Mouse (Mus musculus): Measurements from ENCODE around the gene Baz2b. TPM values are rescaled to one million over a fixed set of nuclear protein-coding genes. Genes with fewer than 3 reads are reported as not detected.

The Baz2b gene
- total RNA-seq, 2 experiments from 2014 or later: 29.5 to 35.1 TPM

DNA sequence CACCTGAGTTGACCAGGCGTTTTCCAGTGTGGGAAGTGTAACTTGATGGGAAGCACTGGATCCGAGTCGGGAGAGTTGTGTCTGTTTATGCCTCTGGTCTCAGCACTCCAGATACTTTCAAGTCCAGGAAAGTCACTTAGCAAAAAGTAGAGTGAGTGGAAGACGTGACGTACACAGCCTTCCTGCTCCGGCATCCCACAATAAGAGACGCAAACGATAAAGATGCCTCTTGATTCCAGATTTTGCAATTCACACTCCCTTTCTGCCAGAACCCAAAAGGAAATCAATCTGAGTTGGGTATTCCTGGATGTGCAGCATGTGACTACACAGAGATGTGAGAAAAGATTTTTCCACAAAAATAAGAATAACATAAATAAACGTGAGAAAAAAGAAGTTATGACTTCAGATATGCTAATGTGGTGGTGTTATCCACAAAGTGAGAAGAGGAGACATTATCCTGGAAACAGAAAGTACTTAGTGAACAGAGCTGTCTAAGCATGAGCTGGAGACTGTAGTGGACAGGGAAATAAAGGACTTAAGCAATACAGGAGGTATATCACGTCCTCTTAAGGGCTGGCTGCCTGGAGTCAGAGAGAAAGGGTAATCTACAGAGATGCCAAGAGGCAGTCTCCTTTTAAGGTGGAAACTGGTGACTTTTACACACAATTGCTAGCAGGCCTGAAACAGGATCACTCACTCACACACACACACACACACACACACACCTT is 154.7 kb downstream of the Baz2b start:
- DNase-seq (ENCODE audit: low spot score): no peak

DNA sequence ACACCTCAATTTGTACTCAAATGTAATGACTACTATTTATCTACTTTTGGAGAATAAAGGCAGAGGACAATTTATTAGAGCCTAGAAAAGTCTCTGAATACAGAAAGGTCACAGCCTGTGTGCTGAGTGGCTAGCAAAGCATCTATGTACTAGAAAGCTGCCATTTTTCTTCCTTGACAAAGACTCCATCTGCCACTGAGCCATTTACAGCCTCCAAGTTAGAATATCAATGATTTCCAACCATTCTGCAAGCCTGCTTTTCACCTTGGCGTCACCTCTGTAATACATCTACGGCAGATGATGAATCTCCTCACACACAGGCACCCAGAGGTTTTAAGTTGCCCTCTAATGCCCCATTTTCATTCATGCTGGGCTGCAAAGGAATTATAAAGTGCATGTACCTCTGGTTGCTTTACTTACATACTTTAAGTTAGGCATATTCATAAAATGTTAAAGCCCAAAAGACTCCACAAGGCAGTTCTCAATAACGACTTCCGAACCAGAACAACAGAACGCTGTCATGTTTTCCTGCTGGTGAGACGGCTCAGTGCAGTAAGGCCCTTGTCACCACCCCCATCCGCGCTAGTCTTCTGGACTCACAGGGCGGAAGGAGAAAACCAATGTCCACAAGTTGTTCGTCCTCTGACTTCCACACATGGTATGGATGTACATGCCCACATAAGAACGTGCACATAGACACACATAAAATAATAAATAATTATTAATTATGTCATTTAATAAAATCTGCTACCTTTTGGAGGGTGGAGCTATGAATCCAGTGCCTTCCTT is 156.2 kb downstream of the Baz2b start:
- no peak for DNase-seq (ENCODE audit: low spot score)

DNA sequence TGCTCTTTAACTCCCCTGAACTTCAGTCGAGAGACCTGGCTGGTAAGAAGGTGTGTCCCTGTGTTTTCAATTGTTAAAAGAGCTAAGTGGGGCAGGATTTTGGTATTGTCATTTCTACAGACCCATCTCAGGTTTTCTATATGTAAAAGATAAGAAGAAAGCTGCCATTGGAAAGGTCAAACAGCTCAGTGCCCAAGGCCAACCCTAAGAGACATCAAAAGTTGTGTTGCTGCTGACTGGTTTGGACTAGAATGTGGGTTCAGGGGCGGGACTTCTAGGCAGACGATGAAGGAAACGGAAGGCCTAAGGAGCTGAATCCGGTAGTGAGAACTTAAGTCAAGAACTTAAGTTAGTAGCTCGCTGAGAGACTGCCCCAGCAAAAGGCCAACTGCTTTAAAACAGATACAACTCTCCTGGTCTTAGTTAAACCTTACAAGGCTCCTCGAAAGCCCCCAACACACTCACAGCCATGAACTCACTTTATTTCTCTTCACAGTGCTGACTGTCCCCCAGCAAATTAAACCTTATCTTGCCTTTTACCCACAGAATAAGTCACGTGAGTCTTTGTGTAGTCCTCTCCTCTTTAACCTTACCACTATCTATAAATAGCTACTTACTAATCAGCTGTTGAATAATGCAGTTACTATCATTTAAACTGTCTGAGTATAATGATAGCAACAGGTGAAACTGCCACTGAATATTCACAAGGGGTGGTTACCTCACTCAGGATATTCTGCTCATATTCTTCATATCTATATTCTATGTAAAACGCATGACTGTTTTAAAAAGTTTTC is 158.8 kb downstream of the Baz2b start:
- DNase-seq (ENCODE audit: low spot score): no peak

DNA sequence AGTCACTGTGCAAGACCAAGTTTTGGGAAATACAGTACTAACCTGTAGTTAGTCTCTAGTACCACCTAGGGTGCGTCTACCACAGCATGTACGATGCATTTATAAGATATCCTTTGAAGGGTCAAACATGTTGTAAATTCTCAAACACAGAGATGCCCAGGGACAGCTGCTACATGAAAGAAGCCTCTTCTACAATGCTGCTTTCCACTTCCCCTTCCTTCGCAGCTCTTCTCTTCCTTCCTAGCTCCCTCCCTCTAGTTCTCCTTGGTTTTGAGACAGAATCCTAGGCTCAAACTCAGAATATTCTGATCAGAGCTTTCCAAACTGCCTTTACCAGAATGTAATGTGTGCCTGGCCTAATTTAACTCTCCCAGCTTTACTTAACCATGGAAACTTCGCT is 159.8 kb downstream of the Baz2b start:
- DNase-seq (ENCODE audit: low spot score): no peak

DNA sequence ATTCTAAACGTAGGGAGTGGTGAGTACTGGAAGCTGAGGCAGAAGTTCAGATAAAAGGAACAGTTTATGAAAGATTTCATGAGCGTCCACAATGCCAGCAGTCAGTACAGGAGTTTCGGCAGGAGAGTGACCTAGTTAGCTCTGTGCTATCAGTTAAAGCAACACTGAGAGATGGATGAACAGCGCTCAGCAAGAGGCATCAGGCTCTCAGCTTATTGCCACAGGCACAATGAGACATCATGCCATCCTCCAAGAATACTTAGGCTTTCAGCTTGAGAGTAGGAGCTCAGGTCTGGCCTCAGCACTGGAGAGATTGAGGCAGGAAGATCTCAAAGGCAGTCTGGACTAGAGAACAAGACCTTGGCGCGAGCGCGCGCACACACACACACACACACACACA is 160.3 kb downstream of the Baz2b start:
- DNase-seq (ENCODE audit: low spot score): no peak

DNA sequence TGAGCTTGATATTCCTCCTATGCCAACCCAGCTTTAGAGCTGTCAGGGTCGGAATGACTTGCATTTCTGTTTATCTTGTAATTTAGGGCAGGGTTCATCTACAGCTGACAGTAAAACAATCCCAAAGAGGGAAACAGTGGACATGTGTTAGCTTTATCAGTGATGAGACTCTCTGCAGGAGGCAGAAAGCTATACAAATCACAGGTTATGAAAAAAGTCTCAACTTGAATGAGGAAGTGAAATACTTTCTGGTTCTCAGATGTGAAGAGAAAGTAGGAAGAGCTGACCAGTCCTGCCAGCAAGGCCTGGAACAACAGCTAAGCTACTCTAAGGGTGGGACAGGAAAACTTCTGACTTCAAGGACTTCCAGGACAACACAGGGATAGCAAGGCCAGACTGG is 163.6 kb downstream of the Baz2b start:
- DNase-seq (ENCODE audit: low spot score): peak; percentile 9

DNA sequence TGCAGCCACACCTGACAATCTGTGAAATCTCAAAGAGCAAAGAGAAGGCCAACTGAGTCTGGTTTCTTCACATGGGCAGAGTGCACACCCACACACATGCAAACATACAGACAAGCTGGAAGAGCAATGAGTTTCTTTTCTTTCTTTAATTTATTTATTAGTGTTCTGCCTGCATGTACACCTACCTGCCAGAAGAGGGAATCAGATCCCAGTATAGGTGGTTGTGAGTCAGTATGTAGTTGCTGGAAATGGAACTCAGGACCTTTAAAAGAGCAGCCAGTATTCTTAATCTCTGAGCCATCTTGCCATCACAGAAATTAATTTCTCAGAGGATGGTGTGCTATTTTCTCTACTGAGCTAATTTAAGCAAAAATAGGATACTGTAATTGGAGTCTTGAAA is 164.7 kb downstream of the Baz2b start:
- DNase-seq (ENCODE audit: low spot score): no peak

DNA sequence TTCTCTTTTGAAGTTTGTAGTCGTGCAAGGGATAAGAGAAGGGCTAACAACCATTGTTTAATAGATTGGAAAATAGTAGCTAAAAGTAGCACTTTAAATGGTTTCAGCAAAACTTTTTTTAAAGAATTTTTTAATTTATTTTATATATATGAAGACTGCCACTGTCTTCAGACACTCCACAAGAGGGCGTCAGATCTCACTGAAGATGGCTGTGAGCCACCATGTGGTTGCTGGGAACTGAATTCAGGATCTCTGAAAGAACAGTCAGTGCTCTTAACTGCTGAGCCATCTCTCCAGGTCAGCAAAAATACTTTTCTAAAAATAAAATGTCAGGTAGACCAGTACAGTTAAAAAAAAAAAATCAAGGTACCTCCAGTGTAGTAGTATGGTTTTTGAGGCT is 165.1 kb downstream of the Baz2b start:
- no peak for DNase-seq (ENCODE audit: low spot score)

DNA sequence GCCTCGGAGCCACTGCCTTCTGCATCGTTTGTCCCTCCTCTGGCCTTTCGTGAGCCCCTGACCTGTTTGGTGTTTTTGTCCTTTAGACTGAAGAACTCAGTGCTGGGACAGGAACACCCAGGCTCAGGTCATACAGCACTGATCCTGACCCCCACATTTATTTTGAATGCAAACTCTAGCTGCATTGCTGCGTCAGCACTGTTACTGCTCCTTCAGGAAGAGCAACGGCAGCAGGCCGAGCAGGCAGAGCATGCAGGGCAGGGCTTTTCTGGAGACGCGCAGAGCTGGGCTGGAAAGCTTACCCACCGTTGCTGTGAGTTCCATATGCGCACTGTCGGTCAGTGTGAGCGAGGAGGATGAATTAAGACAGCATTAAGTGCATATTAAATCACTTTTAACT is 166.9 kb downstream of the Baz2b start:
- DNase-seq (ENCODE audit: low spot score): no peak

DNA sequence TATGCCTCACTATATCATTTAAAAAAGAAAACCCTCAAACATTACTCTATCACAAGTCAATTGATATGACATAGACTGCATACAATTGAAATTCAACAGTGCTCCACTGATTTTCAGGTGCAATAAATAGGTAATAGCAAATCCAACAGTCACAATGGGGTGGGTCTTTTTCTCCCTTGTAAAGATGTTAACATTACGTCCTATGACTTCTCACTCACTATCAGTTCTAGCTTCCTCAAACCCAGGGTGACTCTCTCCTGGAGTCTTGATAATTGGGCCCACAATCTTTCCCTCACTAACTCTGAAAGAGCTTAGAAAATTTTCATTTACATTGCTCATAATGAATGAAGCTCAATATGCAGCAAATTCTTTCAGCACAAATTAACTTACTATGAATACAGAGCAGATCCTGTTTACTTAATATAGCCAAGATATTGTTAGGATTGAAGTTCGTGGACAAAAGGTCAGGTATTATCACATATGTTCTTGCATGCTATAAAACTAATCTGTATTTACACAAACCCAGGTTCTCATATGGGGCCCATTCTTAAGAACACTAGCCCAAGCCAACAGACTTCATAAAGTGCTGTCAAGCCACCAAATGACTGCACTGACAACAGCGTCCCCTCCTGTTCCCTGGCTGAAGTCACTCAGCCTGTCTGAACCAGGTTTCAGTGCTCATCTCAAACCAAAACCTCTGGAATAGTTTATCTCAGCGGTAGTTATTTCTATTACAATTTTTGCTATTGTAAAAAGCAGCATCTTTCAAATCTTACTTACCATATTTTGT is 168.0 kb downstream of the Baz2b start:
- DNase-seq (ENCODE audit: low spot score): no peak

DNA sequence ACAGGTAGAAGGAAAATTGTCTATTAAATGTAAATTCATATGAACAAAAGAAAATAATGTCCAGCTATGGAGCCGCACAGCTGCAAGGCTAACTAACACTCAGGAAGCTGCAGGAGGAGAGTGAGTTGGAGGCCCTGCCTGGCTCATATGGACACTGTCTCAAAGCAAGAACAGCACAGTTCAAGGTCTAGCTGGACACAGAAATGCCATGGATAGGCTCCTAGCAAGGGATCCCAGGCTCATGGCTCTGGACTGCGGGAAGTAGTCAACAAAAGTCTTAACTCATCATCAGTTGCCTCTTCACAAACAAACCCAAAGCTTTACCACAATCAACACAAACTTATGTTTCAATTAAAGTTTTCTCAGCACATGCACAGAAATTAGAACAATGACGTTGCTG is 169.5 kb downstream of the Baz2b start:
- DNase-seq (ENCODE audit: low spot score): no peak

DNA sequence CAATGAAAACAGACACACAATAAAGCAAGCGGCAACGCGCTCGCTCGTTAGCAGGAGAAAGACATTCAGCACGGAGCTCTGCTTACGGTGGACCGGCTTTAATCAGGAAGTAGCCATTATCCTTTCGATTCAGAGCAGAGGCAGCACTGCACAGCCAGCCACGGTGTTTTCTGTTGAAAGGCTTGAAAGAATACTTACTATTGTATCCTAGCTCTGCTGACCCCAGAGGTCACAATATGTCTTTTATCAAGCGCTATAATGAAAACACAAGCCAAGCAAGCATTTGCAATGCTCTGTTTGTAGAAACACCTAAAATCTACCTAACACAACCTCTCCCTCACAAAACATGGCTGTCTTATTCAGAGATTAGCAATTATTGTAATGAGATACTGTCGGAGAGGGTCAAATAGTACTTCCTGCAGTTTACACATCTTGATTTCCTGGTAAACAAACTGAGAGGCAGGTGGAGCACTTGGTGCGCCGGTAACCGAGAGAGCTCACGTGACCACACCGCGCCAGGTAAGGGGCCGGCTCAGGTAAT is 172.6 kb downstream of the Baz2b start:
- peak; percentile 44 for DNase-seq (ENCODE audit: low spot score)

DNA sequence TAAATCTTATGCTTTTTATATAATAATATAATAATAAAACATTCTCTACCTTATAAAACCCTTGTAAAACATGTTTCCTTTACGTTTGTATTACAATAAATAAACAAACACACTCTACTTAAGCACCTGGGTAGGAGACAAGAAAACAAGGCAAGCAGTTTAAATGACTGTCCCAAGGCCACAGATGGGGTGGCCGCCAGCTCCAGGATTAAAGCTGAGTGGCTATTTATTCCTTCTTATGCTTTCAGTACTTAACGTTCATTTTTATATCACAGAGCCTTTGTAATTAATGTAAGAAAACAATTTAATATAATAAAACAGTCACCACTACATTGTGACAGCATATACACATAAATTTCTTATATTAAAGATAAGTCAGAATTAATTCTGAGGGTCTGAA is 173.3 kb downstream of the Baz2b start:
- no peak for DNase-seq (ENCODE audit: low spot score)

DNA sequence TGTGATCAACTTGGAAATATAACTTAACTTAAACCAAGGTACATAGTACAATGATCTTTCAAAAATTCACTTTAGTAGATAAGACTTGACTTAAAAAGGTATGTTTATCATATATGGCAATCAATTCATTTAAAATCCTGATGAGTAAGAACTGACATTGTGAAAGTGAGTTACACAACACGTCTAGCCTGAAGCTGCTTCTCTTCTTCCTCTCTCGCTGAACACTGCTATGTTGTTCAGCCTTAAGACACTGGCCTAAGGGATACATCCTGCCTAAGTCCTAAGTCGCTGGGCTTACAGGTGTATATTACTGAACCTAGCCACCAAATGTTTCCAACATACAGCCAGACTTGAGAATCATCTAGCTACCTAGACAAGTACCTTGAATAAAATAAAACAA is 178.6 kb downstream of the Baz2b start:
- no peak for DNase-seq (ENCODE audit: low spot score)

DNA sequence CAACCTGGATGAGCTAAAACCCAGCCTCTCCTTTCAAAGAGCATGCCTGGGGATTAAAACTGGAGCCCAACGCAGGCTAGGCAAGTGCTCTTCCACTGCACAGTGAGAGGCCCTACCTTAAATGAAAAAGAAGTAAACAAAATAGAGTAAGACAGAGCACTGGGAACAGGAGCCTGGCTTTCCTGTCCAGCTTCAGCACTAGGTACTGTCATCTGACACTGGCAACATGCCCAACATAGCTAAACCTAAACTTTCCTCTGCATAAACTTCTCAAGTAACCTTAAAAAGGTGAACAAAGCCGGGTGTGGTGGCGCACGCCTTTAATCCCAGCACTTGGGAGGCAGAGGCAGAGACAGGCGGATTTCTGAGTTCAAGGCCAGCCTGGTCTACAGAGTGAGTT is 180.6 kb downstream of the Baz2b start:
- no peak for DNase-seq (ENCODE audit: low spot score)

DNA sequence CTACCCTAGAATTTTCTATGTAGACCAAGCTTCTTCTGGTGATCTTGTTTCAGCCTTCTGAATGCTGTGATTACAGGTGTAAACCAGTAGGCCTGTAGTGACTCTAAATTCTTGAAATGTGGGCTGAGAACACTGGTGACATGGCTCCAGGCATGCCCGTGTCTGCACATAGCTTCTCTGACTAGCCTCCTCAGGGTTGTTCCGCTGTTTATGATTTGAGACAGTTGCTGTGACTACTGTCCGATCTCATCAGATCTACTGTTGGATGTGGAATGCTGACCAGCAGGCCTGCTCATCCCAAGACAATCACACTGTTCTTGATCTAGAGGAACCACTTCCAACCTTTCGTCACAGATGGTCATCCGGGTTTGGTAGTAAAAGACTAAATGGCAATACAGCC is 182.5 kb downstream of the Baz2b start:
- DNase-seq (ENCODE audit: low spot score): no peak

DNA sequence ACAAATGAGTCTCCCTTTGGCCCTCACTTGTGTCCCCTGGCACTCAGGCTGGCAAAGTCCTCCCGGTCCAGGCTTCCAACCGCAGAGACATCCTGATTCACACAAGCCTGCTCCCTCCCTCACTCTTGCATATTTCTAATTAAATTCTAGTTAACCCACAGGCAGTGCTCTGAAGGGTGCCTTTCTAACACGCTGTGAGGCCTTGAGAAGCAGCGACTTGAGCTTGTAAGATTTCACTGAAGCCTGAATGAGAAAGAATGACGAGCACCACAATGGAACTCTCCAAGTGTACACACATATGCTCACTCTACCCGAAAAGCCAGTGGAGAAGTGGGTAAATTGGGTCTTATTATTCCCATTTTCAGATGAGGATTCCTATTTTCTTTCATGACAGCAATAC is 183.1 kb downstream of the Baz2b start:
- no peak for DNase-seq (ENCODE audit: low spot score)

DNA sequence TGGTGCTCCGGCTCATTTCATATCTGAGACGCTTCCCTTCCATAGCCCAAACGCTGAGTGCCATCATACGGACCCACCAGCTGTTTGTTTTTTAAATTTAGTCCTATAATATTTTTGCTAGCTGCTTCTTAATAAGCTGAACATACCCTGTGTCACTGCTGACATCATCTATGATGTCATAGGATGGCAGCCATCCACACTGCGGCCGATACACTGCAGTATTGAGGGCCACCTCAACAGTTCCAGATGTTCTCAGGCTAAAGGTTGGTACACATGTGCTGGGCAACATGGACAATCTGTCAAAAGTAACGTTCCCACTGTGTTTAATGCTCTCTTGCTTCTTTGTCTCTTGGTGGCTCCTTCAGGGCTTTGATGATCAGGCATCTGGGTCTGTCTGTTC is 185.9 kb downstream of the Baz2b start:
- DNase-seq (ENCODE audit: low spot score): no peak

DNA sequence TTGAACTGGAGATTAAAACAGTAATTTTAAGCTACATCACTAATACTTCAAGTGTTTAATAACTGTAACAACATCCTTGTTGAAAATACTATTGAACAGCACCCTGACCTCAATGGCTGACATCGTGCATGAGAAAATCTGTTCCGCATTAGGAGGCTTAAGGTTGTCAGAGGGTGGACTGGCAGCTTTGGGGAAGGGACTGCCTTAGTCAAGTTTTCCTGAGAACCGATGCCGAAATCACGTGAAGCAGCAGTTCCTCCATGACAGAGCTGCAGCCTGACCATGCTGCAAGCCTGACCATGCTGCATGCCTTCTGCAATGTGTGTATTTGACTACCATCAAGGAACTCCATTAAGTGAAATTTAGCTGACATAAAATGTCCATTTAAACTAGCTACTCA is 188.1 kb downstream of the Baz2b start:
- DNase-seq (ENCODE audit: low spot score): no peak

DNA sequence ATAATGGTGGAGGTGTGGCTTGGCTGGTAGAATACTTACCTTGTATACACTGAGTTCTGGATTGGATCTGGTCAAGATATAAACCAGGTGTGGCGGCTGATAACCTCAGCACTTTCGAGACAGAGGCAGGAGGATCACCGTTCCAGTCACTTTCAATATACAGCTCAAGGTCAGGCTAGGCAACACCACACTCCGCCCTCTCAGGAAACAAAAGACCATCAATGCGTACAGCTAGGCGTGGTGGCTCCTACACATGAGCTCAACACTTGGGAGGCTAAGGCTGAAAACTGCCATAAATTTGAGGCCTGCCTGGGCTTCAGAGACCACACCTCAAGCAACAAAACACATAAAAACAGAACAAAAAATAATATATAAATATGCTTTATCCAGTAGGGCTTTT is 188.5 kb downstream of the Baz2b start:
- no peak for DNase-seq (ENCODE audit: low spot score)

DNA sequence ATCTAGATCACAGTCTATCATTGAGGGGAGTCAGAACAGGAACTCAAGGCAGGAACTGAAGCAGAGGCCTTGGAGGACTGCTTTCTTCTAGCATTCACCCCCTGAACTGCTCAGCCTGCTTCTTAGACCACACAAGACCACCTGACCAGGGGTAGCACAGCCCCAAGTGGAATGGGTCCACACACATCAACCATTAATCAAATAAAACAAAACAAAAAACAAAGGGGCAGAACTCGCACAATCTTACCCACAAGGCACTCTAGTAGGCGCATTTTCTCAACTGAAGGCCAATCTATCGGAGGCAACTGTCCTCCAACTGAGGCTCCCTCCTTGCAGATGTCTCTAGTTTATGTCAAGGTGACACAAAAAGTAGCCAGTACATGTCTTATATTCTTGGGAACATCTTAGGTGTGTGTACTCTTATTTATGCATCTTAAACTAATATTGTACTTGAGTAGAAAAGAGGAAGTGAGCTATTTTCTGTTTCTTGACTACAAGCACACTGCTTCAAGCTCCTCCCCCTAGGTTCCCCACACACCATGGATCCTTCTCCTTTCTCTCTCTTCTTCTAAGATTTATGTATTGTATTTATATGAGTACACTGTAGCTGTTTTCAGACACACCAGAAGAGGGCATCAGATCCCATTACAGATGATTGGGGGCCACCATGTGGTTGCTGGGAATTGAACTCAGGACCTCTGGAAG is 189.9 kb downstream of the Baz2b start:
- no peak for DNase-seq (ENCODE audit: low spot score)

Measured in gastrocnemius, adult 18-20 months (tissue).